Mouse (Mus musculus): ENCODE results near the gene Six2. TPM values are rescaled to one million over a fixed set of nuclear protein-coding genes. Genes with fewer than 3 reads are reported as not detected.
"Not testable (repeated sequence)": the region's sequence is repeated elsewhere in the genome, so short reads cannot be mapped to it uniquely, and the experiment has no call there.

The Six2 gene
- total RNA-seq, 2 experiments from 2014 or later = 0.53 to 0.90 TPM

DNA sequence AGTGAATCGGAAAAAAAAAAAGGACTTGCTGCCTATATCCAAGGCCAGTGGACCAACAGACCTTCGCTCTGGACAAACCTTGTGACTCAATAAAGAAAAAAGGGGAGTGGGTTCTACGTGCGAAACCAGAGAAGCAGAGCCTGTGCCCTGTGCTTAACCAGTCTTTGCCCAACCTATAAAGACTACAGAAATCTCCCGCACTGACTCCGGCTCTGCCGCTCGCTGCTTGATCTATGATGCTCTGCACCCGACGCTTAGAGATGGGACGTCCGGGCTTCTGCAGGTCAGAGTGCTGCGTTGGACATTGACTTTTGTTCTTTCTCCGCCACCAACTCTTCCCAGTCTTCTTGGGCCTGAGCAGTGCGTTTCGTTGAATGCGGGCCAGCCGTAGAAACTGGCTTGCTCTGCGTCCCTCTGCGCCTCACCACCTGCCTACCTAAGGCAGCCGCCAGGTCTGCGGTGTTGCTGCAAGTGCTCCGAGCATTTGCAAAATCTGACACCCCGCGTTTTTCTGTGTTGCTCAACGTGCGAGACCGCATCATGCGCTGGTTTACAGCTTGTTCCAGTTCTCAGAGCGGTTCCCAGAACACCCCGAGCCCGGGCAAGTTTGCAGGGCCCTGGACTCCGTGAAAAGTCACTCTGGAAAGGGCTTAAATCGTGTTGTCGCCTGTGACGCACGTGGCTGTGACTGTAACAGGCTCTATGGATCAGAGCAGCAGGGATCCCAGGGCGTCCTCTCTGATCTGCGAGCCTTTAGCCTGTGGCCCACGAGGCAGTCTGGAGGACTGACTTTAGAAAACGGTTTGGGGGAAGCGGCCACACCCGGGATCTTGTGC, 3.8 kb upstream of the Six2 start:
- intact Hi-C loops (cut with DNase I) = loop anchor here (5.0 kb wide), 1 partner anchor 110 kb away; no protein-coding TSS in a partner anchor
- DNase-seq (ENCODE audit: low spot score in 2 of 2) = no peak

DNA sequence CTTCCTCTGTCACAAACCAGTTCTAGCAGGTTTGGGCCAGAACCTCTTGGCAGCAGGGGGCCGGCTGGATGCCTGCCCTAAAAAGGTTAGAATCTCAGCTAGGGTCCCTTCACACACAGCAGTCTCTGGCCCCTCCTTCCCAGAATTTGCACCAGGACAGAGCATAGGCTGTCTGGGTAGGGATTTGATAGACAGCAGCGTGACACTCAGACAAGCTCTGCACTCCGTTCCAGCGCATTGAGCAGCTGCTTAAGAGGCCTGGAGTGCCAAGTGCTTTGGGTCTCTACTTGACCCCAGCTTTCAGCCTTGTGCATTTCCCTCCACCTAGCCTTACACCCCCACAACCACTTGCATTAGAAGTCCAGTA, 2.9 kb upstream of the Six2 start:
- no peak for DNase-seq (ENCODE audit: low spot score in 2 of 2)
- intact Hi-C loops (cut with DNase I) = loop anchor here (5.0 kb wide), 1 partner anchor 111 kb away; no protein-coding TSS in a partner anchor

DNA sequence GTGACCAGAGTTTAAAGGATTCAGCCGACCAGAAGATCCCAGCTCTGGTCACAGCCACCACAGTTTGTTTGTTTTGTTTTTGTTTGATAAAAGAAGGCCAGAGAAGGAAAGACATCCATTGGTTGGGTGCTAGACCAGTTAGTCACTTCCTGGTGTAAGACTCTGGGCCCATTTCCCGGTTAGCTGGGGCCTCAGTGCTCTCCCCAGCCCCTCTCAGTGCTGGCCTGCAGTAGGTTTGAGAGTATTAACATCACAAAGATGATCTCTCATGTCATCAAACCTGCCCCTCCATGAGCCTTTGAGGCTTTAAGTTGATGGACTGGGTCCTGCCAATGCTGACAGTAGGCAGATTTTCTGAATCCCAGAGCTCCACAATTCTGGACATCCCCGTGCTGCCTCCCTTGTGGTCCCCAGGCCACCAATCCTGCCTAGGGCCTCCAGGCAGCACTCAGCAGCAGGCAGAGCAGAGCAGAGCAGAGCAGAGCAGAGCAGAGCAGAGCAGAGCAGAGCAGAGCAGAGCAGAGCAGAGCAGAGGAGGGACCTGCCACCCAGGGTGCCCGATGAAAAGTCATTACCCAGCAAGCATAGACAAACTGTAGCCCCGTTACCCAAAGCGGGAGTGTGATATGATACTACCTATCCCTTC, 2.4 kb upstream of the Six2 start:
- intact Hi-C loops (cut with DNase I) = loop anchor here (5.0 kb wide), 1 partner anchor 112 kb away; no protein-coding TSS in a partner anchor
- no peak for DNase-seq (ENCODE audit: low spot score in 2 of 2)

DNA sequence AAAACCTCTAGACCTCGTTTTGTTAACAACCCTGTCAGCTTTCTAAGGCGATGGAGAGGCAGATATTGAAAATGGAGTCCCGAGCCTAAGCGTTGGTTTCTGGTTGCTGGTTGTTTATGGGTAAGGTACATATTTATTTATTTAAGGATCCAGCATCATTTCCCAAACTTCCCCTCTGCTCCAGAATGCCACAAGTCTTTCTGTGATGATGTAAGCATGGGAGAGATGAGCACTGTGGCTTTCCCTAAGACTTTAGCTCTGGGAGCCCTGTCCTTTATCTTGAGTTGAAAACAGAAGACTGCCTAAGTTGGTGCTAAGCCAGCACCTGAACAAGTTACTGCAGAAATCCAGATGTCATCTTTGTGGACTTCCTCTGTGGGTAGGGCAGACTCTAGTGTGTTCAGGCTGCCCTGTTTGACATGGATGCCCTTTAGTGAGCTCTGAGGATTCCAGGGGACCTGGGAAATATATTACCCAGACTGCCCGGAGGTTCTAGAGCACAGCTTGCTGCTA, 1.8 kb upstream of the Six2 start:
- intact Hi-C loops (cut with DNase I) = loop anchor here (5.0 kb wide), 4 partner anchors 68 to 203 kb away; no protein-coding TSS in a partner anchor
- DNase-seq (ENCODE audit: low spot score in 2 of 2) = no peak

DNA sequence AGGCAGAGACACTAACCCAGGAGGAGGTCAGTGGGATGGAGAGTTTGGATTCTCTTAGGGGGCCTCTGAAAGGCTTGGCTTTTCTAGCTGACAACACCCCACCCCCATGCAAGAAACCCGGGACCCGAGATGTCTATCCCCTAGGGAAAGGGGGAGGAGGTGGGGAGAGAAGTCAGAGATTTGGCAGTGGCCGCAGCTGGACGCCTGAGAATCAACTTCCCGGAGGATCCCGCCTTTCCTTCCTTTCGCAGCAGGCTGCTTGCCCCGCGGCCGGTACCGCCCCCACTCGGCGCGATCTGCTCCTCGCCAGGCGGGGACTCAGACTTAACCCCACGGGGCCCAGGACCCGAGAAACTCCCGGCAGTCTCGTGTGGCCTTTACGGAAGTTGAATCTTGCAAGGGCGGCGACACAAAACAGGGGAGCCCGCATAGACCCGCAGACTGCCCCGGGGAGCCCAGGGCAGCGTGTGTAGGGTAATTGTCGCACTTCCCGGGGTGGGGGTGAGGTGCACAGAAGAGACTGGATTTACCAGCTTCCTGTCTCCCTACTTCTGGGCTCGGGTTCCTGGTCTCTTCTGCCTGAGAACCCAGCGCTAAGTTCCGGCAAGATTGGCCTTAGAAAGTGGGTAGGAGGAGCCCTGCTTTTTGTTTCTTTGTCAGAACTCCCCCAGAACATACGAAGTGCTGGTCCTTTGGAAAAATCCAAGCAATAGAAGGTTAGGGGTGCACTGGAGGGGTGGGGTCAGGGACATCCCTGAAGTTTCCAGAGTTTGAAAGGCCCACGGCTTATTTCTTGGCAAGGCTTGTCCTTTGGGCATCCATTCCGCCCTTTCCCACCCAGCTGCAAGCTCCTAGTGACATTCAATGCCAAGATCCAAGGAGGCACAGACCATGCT, 1.1 kb upstream of the Six2 start:
- DNase-seq (ENCODE audit: low spot score in 2 of 2) = no peak
- intact Hi-C loops (cut with DNase I) = loop anchor here (5.0 kb wide), 3 partner anchors 67 to 202 kb away; no protein-coding TSS in a partner anchor

DNA sequence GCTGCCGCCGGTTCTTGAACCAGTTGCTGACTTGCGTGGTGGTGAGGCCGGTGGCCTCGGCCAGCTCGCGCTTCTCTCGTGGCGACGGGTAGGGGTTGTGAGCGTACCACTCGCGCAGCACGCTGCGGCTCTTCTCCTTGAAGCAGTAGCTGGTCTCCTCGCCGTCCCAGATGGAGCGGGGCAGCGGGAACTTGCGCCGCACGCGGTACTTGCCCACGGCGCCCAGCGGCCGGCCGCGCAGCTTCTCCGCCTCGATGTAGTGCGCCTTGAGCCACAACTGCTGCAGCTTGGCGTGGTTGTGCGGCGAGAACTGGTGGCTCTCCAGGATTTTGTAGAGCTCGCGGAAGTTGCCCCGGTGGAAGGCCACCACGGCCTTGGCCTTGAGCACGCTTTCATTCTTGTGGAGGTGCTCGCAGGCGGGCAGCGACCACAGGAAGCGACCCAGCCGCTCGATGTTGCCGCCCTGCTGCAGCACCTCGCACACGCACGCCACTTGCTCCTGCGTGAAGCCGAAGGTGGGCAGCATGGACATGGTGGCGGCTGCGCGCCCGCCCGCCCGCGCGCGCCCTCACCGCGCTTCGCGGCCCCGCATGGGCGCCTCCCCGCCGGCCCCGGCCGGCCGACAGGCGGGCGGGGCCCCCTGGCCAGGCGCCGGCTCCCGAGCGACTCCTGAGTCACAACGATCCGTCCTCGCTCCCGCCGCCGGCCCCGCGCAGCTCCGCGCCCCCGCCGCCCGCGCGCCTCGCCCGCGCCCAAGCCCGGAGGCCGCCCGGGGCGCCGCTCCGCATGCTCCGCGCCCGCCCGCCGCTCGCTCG, 446 bp downstream of the Six2 start:
- intact Hi-C loops (cut with DNase I) = loop anchor here (5.0 kb wide), 3 partner anchors 65 to 200 kb away; no protein-coding TSS in a partner anchor
- no peak for DNase-seq (ENCODE audit: low spot score in 2 of 2)

DNA sequence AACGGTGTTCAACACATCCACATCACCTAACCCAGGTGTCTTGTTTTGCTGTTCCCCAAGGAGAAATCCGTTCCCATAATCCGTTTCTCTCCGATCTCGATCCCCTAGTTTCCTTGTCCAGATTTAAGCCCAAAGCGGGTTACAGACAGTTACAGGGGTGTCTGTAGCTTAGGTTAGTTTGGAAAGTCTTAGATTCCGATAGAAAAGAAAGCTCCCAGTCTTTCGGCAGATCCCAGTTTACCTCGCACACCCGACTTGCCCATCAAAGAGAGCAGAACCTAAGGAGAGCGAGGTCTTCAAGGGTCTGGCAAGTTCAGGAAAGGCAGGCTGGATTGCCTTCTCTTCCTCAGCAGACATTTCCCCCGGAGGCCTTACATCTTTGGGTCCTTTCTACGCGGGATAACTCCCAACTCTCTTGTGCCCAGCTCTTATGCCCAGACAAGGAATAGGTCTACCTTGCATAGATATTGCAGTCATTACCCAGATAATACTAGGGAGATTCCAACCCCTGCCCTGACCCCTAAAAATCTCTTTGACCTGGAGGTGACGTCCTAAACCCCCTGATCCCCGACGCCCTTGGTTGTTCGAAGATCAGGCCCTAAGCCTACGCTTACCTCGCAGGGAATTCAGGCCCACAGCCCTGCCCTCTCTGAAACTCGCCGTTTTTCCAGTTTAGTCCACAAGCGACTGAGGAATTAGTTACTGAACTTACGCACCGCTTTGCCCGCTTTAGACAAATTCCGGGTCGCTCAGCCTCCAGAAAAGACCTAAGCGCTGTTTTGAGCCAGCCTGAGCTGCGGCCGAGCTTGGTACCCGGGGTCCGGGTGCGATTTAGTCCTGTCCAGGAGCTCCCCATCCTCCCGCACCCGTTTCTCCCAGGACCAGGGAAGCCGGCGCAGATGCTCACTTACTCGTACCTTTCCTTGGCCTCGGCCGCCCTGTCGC, 1.3 kb downstream of the Six2 start:
- intact Hi-C loops (cut with DNase I) = loop anchor here (5.0 kb wide), 3 partner anchors 64 to 199 kb away; no protein-coding TSS in a partner anchor
- DNase-seq (ENCODE audit: low spot score in 2 of 2) = no peak

DNA sequence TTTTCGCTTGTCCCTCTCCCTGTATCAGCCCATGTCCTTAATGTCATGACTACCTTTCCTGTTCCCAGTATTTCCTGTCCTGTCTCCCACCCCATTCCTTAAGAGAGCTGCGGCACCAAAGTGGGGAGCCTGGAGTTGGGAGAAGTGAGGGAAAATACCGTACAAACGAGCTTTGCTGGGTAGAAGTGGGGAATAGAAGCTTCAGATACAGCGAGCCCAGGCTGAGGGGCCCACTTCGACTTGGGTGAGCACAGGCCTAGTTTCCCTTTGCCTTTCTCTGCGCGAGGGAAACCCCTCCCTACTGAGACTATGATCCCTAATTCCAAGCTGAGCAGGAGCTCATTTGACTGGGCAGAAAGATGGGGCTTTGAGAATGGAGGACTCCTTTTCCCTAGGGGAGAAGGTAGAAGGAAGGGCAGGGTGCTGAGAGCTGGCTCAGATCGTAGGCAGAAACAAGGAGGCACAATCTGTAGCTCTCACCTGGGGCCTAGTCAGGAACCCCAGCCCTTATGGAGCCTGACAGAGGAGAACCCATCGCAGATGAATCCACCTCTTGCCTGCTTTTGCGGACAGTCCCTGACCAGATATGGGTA, 2.3 kb downstream of the Six2 start:
- intact Hi-C loops (cut with DNase I) = loop anchor here (5.0 kb wide), 3 partner anchors 63 to 198 kb away; no protein-coding TSS in a partner anchor
- no peak for DNase-seq (ENCODE audit: low spot score in 2 of 2)

DNA sequence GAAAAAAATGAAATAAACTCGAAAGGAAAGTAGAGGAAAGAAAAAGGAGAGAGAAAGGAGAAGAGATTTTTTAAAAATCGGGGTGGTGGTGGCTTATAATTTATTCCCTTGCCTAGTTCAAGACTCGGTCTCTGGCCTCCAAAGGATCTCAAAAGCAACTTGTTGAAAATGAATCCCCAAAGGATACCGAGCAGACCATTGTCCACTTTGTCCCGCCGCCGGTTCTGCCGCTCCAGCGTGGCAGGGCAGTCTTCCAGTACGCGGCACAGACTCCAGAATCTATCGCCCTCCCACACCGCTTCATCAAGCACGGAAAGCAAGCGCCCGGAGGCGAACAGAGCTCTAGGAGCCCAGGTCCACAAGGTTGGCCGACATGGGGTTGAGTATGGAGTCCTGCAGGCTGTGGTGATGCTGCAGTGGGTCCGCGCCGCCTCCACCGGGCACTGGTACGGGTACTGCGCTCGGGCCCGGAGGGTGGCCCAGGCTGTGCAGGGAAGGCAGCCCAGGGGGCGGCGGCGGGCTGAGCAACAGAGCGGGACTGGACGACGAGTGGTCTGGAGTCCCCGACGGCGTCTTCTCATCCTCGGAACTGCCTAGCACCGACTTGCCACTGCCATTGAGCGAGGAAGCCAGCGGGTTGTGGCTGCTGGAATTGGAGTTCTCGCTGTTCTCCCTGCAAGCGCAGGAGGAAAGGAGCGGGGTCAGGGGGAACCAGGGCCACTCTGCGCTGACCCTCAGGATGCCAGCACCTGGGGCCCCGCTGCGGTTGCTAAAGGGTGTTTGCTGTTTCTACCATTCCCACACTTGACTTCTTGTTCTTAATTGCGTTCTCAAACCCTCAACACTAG, 3.0 kb downstream of the Six2 start:
- intact Hi-C loops (cut with DNase I) = loop anchor here (5.0 kb wide), 3 partner anchors 63 to 198 kb away; no protein-coding TSS in a partner anchor
- no peak for DNase-seq (ENCODE audit: low spot score in 2 of 2)

DNA sequence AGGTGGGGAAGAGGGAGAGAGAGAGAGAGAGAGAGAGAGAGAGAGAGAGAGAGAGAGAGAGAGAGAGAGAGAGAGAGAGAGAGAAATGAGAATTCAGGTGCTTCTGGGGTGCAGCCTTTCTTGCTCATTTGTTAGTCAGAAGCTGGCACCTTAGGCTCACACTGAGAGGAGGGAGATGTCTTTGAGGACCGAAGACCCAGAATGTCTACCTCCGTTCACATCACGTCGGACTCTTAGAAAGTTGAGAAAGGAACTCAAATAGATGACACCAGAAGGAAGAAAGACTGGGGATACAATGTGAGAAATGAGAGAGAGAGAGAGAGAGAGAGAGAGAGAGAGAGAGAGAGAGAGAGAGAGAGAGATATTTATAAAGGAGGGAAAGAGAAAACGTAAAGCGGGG, 3.6 kb downstream of the Six2 start:
- intact Hi-C loops (cut with DNase I) = not testable (repeated sequence)

DNA sequence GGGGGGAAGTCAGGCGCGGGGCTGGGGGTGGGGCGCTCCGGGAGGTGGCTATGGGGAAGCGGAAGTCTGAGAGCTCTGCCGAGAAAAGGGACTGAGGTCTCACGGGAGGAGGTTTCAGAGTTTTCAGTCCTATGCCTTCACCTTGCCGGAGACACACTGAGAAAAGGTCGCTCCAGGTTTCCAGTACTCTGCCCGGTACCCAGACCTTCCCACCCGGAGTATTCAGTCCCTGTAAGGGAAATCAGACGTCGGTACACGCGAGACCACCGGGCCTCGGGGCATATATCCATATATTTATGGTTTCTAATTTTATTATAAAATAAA, 4.1 kb downstream of the Six2 start:
- intact Hi-C loops (cut with DNase I) = no loop called here
- no peak for DNase-seq (ENCODE audit: low spot score in 2 of 2)

More for the DNA sequence above, 3.6 kb downstream of the Six2 start:
- DNase-seq (ENCODE audit: low spot score in 2 of 2) = not testable (repeated sequence)

DNA sequence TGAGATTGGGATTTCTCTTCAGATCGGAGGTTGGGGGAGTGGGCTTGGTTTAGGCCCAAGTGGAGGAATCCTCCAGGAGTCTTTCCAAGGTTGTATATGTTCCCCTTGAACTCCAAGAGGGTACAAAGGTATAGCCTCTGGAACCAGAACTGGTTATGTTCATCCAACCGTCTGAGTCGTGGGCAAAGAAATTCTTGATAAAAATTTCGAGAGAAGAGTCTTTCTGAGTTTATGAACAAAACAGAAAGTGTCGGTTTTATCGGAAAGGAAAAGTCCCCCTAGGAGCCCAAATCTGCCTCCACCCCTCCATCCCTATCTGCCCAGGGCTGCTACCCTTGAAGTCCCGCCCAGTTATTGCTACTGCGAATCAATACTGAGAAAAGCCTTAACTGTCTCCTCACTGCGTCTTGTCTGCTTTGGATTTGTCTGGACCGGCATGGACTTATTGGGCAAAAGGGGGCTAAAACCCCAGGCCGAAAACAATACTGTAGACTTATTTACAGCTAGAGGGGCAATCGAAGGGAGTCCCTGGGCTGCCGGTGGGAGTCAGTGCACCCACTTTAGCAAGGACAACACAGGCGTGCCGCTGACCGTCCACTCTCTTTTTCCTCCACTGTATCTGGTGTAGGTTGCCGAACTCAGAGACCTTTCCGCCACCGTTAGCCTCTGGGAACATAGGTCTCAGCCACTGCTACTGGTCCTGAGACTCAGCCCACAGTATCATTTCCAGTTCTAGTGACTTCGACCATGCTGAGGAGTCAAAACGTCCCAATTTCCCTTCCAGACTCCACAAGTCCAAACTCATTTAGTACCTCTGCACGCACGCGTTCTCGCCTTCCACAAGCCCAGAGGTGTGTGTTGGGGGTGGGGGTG, 4.7 kb downstream of the Six2 start:
- intact Hi-C loops (cut with DNase I) = no loop called here
- no peak for DNase-seq (ENCODE audit: low spot score in 2 of 2)

DNA sequence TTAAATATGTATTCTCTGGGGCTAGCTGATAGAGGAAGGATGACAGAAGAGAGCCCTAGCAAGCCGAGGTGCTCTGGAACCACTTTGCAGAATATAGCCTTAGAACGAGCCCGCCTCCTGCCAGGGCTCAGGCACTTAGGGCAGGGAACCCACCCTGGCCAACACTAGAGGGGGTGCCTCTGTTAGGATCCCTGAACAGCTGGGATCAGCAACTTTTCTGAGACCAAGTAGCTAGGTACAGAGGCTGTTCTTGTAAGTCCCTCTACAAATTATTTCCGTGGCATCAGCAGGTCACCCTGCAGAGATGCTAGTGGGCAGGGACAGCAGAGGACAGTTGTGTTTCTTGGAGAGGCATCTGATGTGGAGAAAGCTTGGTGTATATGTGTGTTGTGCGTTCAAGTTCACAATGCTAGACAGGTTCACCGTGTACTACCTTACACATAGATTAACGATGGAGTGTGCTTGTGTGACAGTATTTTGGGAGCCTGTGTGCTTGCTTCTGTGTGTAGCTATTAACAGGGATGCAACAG, 5.8 kb downstream of the Six2 start:
- intact Hi-C loops (cut with DNase I) = no loop called here
- DNase-seq (ENCODE audit: low spot score in 2 of 2) = no peak

DNA sequence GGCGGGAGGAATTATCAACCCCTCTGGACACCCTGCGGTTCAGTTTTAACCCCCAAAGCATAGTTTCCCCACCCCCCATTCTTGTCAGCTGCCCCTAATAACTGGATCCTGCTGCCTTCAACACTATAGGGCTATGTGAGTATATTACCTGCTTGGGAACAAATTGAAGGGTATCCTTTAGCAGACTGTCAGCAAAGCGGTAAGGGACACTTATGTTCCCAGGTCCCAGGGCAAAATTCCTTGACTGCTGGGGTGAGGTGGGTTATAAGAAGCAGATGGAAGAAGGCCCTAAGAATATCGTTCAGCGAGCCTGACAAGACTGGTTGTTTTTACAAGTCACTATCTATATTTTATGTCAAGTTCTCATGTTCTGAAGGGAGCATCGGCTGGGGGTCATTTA, 6.3 kb downstream of the Six2 start:
- intact Hi-C loops (cut with DNase I) = no loop called here
- no peak for DNase-seq (ENCODE audit: low spot score in 2 of 2)
